Mouse (Mus musculus): Measurements from ENCODE around the gene Hace1. TPM values are rescaled to one million over a fixed set of nuclear protein-coding genes. Genes with fewer than 3 reads are reported as not detected.
A peak's percentile ranks its signal among the peaks of the same experiment; 100 is the strongest.
"Not testable (repeated sequence)": the region's sequence is repeated elsewhere in the genome, so short reads cannot be mapped to it uniquely, and the experiment has no call there.

The Hace1 gene
- total RNA-seq (2021): 1 to 10 TPM; 4.5 to 4.9 TPM
- long read RNA-seq, experiment 1, partial matches to known transcripts: 0 of 6 reads
- long read RNA-seq, experiment 1, other reads (novel, unspliced or antisense): 2 of 6 reads
- long read RNA-seq, experiment 2, partial matches to known transcripts: 0 of 7 reads
- long read RNA-seq, experiment 2, other reads (novel, unspliced or antisense): 4 of 7 reads

DNA sequence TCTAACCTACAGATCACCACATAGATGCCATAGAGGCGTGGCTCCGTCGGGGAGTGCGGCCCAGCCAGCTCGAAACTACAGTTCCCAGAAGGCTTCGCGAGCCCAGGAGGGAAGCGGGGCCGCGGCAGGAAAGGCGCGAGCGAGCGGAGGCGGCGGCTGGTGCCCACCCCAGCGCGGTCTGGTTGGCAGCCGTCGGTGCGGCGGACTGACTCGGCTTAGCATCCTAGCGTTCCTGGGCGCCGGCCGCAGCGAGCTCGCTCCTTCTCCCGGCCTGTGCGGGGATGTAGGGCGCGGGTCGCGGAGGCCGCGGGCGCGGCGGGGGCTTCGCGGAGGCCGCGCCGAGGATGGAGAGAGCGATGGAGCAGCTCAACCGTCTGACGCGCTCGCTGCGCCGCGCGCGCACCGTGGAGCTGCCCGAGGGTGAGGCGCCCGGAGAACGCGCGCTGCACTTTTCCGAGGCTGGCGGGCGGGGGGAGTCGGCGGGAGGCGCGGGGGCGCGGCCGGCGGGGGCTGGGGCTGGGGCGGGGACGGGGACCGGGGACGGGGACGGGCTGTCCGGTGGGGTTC is at the start of gene Hace1:
TSS of gene Hace1 (plus strand) at position 99 of the 567 bp plus-strand sequence.
- intact Hi-C loops (cut with DNase I; ENCODE audit: low total_unique reads): no loop called here
- peak; percentile 83 for DNase-seq

DNA sequence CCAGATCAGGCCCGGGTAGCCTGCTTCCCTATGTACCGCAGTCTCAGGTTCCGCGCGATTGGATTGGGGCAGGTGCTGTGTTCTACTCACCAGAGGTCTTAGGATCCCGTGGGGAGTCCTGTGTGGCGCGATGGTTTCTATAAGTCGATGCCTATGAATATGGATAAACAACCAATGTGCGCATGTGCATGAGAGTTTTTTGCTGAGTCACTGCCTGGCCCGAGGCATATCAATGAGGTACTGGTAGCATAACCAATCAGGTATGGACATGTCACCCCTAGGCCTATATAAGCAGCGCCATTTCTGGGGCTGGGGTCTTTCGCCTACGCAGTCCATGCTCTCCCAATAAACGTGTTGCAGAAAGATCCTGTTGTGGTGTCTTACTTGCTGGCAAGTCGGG is 40.3 kb upstream of the Hace1 start:
- intact Hi-C loops (cut with DNase I; ENCODE audit: low total_unique reads); DNase-seq: not testable (repeated sequence)

DNA sequence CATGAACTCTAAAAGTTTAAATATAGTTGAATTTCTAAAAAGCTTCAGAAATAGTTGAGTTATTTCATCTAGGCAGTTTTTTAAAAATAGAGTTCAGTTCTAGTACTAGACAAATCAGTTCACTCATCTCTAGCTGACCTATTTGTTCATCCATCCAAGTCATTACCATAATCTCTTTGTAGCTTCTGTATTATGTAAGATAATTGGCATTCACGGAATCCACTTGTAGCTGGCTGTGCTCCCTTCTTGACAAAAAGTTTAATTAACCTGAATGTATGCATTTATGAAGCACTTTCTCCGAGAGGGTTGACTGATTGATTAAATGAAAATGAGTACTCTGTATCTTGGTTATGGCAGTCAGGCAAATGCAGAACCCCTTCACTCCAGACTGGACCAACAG is 34.9 kb upstream of the Hace1 start:
- intact Hi-C loops (cut with DNase I; ENCODE audit: low total_unique reads): no loop called here
- DNase-seq: no peak

DNA sequence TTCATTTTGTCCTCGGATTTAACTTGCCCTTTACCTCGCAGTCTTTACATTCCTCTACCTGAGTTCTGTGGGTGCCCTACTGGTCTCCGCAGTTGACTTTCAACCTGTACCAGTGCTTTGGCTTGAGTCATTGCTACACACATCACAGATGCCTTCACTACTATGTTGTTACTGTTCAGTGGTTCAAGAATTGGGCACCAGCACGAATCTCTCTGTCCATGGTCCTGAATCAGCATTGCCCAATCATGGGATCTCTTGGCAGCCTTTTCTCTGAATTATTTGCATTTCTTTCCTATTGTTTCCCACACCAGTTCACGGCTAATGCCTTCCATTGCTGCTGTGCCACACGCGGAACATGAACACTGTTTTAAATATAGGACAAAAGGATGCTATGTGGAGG is 30.8 kb upstream of the Hace1 start:
- intact Hi-C loops (cut with DNase I; ENCODE audit: low total_unique reads): no loop called here
- peak; percentile 6 for DNase-seq

DNA sequence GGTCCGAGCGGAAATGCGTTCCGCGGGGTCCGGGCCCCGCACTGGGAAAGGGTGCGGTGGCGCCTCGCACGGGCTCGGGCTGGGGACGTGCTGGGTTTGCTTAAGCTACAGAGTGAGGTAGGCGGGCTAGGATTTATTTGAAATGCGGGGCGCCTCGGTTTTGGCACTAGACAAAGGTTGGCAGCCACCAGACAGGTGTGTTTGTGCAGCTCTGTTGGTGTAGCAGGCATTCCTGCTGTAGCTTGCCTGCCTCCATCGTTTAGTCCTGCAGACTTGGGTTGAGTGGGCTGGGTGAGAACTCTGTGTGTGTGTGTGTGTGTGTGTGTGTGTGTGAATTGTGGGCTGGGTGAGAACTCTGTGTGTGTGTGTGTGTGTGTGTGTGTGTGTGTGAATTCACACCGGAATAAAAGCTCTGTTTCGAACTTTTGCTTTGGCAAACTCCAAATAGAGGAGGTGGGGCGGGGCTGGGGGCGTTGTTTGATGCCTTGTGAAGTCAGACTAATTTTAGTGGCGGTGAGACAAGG is 731 bp downstream of the Hace1 start:
- intact Hi-C loops (cut with DNase I; ENCODE audit: low total_unique reads): no loop called here
- no peak for DNase-seq

DNA sequence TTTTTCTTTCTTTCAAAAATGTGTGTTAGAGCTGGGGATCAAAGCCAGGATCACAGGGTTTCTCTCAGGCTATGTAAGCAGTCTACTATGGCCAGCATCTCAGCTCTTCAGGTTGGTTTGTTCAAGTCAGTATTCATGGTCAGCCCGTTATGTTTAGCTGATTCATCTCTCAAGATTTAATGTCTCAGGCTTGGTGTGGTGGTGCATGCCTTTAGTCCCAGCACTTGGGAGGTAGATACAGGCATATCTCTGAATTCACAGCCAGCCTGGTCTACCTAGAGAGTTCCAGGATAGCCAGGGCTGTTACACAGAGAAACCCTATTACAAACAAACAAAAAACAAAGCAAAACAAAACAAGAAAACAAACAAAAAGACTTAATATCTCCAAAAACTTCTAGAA is 5.7 kb downstream of the Hace1 start:
- no peak for DNase-seq
- intact Hi-C loops (cut with DNase I; ENCODE audit: low total_unique reads): no loop called here

DNA sequence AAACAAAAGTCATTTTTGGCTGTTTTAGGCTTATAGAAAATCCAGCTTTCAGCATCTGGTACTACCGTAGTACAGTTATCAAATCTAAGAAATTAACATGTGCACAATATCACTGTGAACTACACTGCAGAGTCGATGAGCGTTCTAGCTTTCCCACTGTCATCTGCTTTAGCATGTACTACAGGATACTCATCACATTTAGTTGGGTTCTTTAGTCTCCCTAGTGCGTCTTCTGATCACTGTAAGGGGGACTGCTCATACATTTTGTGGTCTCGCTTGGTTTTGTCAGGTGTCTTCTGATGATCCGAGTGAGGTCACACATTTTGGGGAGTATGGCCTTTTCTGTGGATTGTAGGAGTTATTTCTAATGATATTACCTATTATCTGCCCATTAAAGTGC is 6.2 kb downstream of the Hace1 start:
- no peak for DNase-seq
- intact Hi-C loops (cut with DNase I; ENCODE audit: low total_unique reads): no loop called here

DNA sequence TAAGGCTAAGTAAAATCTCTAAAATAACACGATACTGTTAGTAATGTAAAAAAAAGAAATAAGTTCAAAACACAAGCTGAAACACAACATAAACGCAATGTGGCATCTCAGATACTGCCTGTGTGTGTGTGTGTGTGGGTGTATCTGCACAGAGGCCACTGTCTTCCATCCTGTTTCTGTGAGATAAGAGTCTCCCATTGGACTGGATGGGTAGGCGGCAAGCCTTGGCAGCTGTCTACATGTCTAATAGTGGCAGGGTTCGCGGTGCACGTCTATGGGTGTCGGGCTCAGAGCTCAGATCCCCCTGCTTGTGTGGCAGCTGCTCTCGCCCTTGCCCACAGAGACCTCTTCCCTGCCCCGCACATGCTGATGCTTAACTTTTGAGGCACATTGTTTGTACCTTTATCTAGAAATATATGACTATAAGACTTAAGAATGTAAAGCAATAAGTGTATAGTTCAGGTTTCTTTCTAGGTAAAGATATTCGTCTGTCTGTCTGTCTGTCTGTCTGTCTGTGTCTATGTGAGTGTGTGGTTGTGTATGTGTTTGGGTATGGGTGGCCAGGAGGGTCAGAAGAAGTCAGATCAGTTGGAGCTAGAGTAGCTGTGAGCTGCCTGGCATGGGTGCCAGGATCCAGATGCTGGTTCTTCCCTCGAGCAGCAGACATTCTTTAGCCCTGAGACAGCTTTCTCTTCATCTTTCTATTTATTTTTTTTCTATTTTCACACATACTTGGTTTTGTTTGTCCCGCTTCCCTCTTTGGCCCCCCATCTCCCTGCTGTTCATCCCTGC is 6.9 kb downstream of the Hace1 start:
- DNase-seq: no peak
- intact Hi-C loops (cut with DNase I; ENCODE audit: low total_unique reads): no loop called here

DNA sequence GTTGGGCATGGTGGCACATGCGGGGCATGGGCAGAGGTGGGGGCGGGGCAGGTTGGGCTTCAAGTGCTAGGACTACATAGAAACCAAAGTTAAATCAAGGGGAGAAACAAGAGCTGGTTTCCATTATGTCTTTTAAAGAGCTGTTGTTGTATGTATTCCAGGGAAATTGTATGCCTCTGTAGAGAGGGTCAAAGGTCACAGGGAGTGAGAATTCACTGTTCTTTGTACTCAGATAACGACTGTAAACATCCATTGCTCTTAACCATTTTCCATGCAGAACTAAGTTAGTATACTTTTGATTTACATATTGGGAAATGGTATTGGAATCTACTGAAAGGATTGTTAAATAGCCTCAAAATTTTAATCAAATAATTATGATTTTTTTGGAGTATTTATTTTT is 28.2 kb downstream of the Hace1 start:
- intact Hi-C loops (cut with DNase I; ENCODE audit: low total_unique reads): no loop called here
- no peak for DNase-seq

DNA sequence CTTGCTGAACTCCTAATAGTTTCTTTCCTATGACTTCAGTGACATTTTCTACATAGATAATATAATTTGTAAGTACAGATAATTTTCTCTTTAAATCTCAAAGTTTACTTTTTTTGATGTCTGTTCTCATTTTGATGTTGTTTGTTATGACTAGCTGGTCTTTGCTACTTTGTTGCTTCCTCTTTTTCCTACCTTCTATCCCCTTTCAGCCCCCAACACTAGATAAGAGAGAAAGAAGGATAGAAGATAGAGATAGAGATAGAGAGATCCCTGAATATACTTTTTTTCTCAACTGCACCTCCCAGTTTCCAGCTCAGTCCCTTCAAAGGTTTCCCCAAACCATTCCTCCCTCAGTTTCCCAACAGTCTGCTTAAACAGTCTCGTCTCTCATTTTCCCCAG is 33.1 kb downstream of the Hace1 start:
- intact Hi-C loops (cut with DNase I; ENCODE audit: low total_unique reads): no loop called here
- DNase-seq: no peak

DNA sequence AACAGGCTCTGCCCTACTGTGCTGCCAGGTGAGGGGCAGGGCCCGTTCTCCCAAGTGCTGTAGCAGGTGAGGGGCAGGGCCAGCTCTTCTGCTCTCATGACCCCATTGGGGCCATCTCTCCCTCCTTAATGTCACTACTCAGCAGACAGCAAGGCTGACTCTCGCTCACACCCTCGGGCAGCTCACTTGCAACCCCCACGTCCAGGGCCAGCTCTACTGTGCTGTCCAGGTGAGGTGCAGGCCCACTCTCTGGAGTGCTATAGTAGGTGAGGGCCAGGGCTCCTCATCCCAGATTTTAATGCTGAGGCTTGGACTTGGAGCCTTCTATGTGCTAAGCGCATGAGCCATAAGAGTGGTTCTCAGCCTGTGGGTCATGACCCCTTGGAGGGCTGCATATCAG is 38.4 kb downstream of the Hace1 start:
- intact Hi-C loops (cut with DNase I; ENCODE audit: low total_unique reads): no loop called here

DNA sequence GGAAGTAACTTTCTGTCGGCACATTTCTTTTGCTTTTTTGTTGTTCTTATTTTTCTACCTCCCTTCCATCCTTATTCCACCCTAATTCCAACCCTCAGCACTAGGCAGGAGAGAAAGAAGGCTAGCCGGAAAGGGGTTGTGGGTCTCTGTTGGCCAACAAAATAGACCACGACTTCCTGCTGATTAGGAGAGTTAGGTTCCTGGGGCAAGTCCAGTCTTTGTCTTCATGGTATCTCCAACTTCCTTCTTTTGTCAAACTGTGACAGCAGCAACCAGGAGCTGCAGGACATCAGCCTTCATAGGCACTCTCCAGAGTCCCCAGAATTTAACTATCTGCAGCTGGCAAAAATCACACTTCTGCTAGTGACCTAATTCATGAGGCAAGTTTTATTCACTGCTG is 41.4 kb downstream of the Hace1 start:
- intact Hi-C loops (cut with DNase I; ENCODE audit: low total_unique reads): no loop called here
- no peak for DNase-seq

More for the DNA sequence above, 38.4 kb downstream of the Hace1 start:
- DNase-seq: no peak

DNA sequence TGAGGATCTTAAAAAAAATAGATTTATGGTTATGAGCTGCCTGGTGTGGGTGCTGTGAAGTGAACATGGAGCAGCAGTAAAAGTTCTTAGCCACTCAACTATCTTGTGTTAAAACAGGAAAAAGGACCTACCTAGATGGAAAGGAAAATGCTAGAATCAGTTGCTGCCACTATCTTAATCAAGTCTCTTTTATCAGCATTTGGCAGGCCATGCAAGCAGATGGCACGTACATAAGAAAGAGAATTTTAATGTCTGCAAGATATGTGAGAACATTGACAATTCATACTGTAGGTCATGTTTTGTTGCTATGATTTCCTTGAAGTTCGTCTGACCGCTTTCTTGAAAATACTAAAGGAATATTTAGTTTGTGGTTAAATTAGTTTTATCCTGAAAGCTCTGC is 54.4 kb downstream of the Hace1 start:
- intact Hi-C loops (cut with DNase I; ENCODE audit: low total_unique reads): no loop called here
- DNase-seq: no peak

DNA sequence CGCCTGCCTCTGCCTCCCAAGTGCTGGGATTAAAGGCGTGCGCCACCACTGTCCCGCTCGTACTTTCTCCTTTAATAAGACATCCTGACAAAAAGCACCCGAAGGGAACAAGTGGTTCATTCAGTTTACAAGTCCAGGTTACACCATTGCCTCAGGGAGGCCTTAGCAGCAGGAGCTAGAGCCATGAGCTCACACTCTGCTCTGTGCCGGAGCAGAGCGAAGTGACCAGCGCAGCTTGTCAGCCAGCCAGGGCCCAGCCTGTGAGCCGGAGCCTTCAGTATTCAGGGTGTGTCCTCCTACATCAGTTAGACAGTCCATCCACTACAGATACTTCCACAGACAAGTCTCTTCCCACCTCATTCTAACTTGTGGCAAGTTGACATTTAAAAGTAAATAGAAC is 55.0 kb downstream of the Hace1 start:
- intact Hi-C loops (cut with DNase I; ENCODE audit: low total_unique reads): no loop called here

DNA sequence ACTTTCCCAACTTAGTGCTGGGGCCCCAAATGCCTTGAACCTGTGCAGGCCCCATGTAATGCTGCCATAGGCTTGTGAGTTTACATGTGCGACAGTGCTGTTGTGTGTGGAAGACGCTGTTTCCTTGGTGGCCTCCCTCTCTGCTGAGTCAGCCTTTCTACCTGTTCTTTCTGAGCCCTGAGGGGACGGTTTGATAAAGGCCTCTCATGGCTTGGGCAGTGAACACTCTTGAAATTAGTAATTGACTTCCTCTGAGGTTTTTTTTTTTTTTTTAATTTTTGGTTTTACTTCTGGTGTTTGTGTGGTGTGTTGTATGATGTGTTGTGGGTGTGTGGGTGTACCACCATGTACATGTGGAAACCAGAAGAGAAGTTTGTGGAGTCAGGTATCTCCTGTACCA is 57.6 kb downstream of the Hace1 start:
- no peak for DNase-seq
- intact Hi-C loops (cut with DNase I; ENCODE audit: low total_unique reads): no loop called here

More for the DNA sequence above, 55.0 kb downstream of the Hace1 start:
- no peak for DNase-seq

DNA sequence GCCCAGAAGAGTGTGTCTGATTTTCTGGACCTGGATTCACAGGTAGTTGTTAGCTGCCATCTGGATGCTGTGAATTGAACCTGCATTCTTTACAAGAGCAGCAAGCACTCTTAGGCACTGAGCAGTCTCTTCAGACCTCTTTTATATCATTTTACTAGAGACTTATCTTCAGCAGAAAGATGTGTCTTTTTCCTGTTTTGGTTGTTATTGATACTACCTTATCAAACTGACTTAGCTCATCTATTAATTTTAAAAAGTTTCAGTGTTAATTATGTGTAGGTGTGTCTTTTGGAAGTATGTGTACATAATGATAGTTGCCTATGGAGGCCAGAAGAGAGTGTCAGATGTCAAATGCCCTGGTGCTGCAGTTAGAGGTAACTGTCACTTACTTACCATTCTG is 62.1 kb downstream of the Hace1 start:
- no peak for DNase-seq
- intact Hi-C loops (cut with DNase I; ENCODE audit: low total_unique reads): no loop called here

DNA sequence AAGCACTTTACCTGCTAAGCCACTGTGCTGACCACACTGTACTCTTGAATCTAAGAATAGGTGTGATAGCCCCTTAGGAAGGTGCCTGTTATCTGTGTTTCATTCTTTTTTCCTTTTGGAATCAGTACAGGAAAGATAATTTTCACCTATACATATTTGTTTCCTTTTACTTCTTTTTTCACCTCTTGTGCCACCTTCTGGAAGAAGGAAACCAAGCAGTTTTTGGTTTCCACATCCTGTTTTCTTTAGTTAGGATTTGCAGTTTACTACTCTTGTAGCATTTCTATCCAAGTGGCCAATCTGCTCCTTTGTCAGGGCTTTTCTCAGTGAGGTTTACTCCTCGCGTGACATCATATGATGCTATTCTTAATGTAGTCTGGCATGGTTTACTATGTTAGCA is 76.4 kb downstream of the Hace1 start:
- DNase-seq: no peak
- intact Hi-C loops (cut with DNase I; ENCODE audit: low total_unique reads): no loop called here

DNA sequence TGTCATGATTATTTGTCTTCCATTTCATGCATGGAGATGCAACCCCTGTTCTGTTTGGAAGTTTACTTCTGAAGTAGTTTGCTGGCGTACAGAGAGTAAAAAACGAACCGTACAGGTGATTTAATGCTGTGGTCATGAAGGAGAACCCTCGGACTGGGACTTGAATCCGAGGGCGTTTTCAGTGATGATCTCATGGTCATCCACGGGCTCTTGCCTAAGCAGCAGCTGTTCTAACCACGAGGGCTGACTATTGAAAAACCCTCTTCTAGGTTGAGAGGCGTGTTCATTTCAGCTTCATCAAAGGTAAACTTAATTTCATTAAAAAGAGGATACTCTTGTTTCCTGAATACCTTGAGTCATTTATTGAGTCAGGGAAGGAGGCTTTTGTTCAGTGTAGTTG is 84.4 kb downstream of the Hace1 start:
- intact Hi-C loops (cut with DNase I; ENCODE audit: low total_unique reads): no loop called here
- no peak for DNase-seq

DNA sequence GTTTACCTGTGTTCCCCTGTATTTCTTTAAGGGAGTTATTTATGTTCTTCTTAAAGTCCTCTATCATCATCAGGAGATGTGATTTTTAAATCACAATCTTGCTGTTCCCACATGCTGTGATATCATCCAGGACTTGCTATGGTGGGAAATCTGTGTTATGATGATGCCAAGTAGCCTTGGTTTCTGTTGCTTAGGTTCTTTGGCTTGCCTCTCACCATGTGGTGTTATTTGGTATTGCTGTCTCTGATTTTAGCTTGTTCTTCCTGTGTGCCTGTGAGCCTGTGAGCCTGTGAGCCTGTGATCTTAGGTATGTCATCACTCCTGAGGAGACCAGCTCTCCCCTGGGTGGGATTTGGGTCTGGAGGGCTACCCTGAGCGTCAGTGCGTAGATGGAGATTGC is 90.6 kb downstream of the Hace1 start:
- no peak for DNase-seq
- intact Hi-C loops (cut with DNase I; ENCODE audit: low total_unique reads): no loop called here

DNA sequence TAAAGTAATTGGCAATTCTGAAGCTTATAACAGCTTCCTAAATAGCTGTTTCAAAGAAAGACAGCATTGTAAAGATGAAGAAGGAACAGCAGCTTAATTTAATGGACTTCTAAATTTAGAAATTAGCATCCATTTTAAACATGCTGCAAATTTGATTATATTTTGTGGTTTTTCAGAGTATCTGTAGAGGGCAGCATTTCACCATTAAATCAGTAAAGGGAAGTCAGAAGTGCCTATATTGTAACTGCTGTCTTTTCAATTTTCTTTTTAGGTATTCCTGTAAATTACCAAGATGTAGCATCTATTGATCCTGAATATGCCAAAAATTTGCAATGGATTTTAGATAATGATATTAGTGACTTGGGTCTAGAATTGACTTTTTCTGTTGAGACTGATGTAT is 99.2 kb downstream of the Hace1 start:
- no peak for DNase-seq
- intact Hi-C loops (cut with DNase I; ENCODE audit: low total_unique reads): loop anchor here (10.0 kb wide), 2 partner anchors 128 to 238 kb away; no protein-coding TSS in a partner anchor

DNA sequence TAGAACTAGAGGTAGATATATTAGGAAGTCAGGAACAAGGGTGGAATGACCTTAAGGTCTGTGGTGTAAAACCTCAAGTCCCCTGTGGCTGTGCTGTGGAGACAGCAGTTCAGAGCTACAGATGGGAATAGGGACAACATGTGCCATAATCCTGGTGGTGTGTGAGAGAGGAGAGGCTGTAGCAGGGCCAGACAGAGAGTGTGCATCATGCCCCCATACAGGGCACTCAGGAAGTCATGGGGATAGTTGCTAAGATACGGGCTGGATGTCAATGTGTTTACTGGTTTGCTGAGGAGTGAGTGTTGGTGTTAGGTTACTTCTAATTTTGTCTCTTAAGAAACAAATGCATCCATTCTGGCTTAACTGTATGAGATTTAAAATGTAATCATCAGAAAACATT is 108.6 kb downstream of the Hace1 start:
- intact Hi-C loops (cut with DNase I; ENCODE audit: low total_unique reads): no loop called here
- no peak for DNase-seq
